Mouse (Mus musculus): ENCODE results near the gene Ggct.

The Ggct gene

GRCm38 (mm10) chr6:54952542-54952941 is 40.2 kb downstream of the Ggct start:
- no peak for ATAC-seq (ENCODE audit: low TSS enrichment)

GRCm38 (mm10) chr6:54948682-54949081 is 44.1 kb downstream of the Ggct start:
- ATAC-seq (ENCODE audit: low TSS enrichment) = no peak

GRCm38 (mm10) chr6:54946241-54946953 is 46.4 kb downstream of the Ggct start:
- ATAC-seq (ENCODE audit: low TSS enrichment) = no peak

DNA sequence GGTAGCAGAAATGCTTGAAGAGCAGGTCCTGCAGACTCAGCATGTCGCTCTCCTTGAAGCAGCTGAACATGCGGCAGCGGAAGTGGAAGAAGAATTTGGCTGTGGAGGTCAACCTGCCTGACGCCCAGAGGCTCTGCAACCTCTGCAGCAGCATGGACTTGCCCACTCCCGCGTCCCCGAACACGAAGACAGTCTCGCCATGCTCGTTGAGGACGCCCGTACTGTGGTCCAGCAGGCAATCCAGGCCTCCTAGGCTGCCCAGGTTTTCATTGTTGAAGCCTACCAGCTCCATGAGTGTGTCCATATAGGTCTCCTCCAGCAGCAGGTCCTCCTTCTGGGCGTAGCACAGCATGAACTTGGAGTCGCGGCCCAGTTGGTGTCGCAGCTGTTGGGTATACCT is 48.2 kb downstream of the Ggct start:
- no peak for ATAC-seq (ENCODE audit: low TSS enrichment)

DNA sequence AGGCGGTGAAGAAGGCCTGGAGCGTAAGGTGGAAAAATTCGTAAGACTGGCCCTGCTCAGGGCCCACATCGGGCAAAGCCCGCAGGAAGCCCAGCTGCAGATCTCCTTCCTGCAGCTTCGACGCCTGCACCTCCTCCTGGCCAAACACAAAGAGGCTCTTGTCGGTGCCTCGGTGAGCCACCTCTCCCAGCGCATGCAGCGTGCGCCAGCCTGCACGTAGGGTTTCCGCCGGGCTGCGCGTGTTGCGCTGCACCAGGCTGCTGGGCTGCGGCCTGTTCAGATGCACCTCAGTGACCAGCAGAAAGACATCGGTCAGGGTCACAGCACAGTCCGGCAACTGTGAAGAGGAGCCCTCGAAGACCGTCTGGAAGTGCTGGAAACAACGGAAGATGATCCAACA is 49.0 kb downstream of the Ggct start:
- no peak for ATAC-seq (ENCODE audit: low TSS enrichment)

GRCm38 (mm10) chr6:54943292-54943691 is 49.5 kb downstream of the Ggct start:
- ATAC-seq (ENCODE audit: low TSS enrichment) = no peak

GRCm38 (mm10) chr6:54941149-54941548 is 51.6 kb downstream of the Ggct start:
- ATAC-seq (ENCODE audit: low TSS enrichment) = no peak

GRCm38 (mm10) chr6:54940126-54940525 is 52.6 kb downstream of the Ggct start:
- no peak for ATAC-seq (ENCODE audit: low TSS enrichment)

- ATAC-seq (ENCODE audit: low TSS enrichment) = no peak
These were observed 53.1 kb downstream of the Ggct start for GRCm38 (mm10) chr6:54939631-54940030.

- ATAC-seq (ENCODE audit: low TSS enrichment) = no peak
These were observed 56.3 kb downstream of the Ggct start for GRCm38 (mm10) chr6:54936496-54936895.

DNA sequence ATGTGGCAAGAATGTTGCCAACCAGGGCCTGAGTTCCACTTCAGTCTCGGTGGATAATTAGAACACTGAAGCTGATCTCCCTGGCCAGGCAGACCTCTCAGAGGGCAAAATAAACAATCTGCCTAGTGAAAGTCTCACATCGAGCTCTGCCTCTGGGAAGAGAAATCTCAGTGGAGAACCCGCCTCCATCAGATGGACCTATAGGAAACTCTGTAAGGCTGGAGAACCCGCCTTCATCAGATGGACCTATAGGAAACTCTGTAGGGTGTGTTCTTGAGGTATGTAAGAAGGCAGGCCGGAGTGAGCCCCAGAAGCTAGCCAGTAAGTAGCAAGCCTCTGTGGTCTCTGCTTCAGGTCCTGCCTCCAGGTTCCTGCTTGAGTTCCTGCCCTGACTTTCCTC is 57.8 kb downstream of the Ggct start:
- ATAC-seq (ENCODE audit: low TSS enrichment) = no peak

DNA sequence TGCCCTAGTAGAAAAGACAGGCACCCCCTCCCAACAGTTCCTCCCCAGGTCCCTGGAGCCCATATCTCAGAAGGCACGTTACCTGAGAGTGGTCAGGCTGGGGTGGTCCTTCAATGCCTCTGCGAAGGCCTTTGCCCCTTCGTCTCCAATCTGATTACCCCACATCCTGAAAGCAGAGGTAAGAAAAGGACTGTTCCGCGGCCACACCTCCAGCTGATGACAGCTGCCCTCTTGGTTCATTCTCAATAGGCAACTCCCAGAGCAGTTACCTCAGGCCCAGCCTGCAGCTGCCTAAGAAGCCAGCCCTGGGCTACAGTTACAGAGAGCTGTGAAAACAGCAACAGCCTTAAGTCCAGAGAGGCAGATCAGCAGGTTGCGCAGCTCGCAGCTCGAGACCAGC is 58.4 kb downstream of the Ggct start:
- ATAC-seq (ENCODE audit: low TSS enrichment) = no peak

DNA sequence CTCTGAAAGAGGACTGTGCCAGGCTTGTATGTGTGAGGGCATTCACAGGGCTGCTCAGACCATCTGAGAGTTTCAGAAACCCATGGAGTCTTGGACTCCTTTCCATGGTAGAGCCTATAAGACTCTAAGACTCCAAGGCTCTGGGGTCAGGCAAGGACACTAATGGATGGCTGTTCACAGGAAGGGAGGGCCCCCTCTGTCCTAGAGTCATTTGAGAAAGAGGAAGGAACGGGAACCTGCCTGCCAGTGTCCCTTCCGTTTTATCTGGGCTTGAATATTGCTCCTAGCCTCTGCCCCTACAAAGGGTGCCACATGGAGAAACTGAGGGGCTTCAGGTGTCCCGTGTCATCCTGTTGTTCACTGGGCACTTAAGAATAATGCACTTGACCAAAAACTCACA is 58.9 kb downstream of the Ggct start:
- no peak for ATAC-seq (ENCODE audit: low TSS enrichment)

DNA sequence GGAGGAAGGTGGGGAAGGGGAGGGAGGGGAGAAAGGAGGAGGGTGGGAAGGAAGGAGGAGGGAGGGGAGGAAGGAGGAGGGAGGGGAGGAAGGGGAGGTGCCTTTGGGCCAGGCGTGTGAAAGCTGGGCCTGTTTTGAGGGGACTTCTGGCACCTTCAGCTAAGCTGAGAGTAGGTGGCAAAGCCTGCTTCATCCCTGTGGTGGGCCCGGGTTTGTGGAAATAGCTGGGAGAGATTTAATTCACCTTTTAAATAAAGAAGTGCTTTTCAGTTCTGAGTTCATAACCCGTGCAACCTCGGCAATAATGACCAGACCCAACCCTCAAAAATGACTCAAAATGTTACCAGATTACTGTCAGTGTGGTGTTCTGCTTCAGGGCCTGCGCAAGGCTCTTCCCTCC is 59.5 kb downstream of the Ggct start:
- no peak for ATAC-seq (ENCODE audit: low TSS enrichment)

Data from frontal cortex, adult (tissue).